Mouse (Mus musculus) liver, embryonic 16.5 days (tissue): Measurements from ENCODE around the gene Olfr157. TPM values are rescaled to one million over a fixed set of nuclear protein-coding genes. Genes with fewer than 3 reads are reported as not detected.

Experiments used
- ATAC-seq: fragments of 200-750 bp; cut with Nextera tagmentation; 2 replicates; pipeline ENCODE4 v1.8.0; 2017; ENCODE audit warnings: low read depth, mild to moderate bottlenecking, moderate number of reproducible peaks, moderate library complexity
- H3K27ac ChIP-seq: fragments of 300-500 bp; sonication (generic); 2 replicates; pipeline ENCODE4 v1.5.1; 2014; ENCODE audit warnings: mild to moderate bottlenecking, low read length
- H3K27me3 ChIP-seq: fragments of 300-500 bp; sonication (generic); 2 replicates; pipeline ENCODE4 v1.6.1; 2014; ENCODE audit warnings: low read depth, low read length, mixed read lengths; ENCODE audit not compliant: control insufficient read depth, insufficient read depth
- H3K36me3 ChIP-seq: fragments of 300-500 bp; sonication (generic); 2 replicates; pipeline ENCODE4 v1.6.1; 2014; ENCODE audit warnings: mild to moderate bottlenecking; ENCODE audit not compliant: control insufficient read depth, insufficient read depth
- H3K4me1 ChIP-seq: fragments of 300-500 bp; sonication (generic); 2 replicates; pipeline ENCODE4 v1.6.1; 2014; ENCODE audit warnings: low read depth, low read length, mixed read lengths; ENCODE audit not compliant: control insufficient read depth
- H3K4me2 ChIP-seq: fragments of 300-500 bp; sonication (generic); 2 replicates; pipeline ENCODE4 v1.6.1; 2014; ENCODE audit warnings: low read depth, low read length, mixed read lengths
- H3K4me3 ChIP-seq: fragments of 300-500 bp; sonication (generic); 2 replicates; pipeline ENCODE4 v1.5.1; 2014; ENCODE audit warnings: low read depth, mild to moderate bottlenecking, low read length
- H3K9ac ChIP-seq: fragments of 300-500 bp; sonication (generic); 2 replicates; pipeline ENCODE4 v1.6.1; 2014; ENCODE audit warnings: low read depth, low read length
- H3K9me3 ChIP-seq: fragments of 300-500 bp; sonication (generic); replicated peaks from 2 replicates; pipeline ENCODE4 v1.6.1; 2016; ENCODE audit warnings: low read length; ENCODE audit not compliant: control insufficient read depth
- WGBS: fragments of 180-500 bp; shearing (Covaris S2); extraction: QIAGEN DNeasy Blood & Tissue Kit; methylation state at CpG from one replicate; pipeline ENCODE4 v1.1.7; 2014; ENCODE audit not compliant: insufficient replicate concordance; 5-methylcytosine and 5-hydroxymethylcytosine counted together
- polyA plus RNA-seq: library from polyadenylated mRNA; unstranded; fragments of >200 nt; fragmentation: Nextera tagmentation; extraction: Ambion mirVana; gene quantifications from 2 replicates; pipeline ENCODE4 v1.2.1, GENCODE M21; 2015

Gene Olfr157
- polyA plus RNA-seq, 1 experiment from 2014 or later = not detected

DNA sequence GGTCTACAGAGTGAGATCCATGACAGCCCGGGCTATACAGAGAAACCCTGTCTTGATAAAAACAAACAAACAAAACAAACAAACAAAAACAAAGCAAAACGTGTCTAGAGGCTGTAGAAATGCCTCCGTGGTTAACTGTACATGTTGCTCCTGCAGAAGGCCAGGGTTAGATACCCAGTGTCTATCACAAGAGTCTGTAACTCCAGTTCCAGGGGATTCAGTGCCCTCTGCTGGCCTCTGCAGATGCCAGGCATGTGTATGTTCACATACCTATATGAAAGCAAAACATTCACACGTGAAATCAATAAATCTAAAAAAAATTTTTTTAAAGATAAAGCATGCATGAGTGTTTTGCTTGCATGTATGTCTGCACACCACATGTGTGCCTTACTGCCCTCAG is 23.3 kb upstream of the Olfr157 start:
- 42% methylated on average over 4 of the region's 4 CpGs for WGBS
- Histone ChIP-seq H3K9ac (no peak overlapping the region), H3K36me3 (no peaks in the 10 kb centered on the region), H3K27ac (no peak overlapping the region), H3K4me3 (no peak overlapping the region), H3K9me3 (no peaks in the 10 kb centered on the region), H3K4me1 (no peaks in the 10 kb centered on the region), H3K4me2 (no peak overlapping the region), H3K27me3 (no peaks in the 10 kb centered on the region)
- no peak for ATAC-seq

DNA sequence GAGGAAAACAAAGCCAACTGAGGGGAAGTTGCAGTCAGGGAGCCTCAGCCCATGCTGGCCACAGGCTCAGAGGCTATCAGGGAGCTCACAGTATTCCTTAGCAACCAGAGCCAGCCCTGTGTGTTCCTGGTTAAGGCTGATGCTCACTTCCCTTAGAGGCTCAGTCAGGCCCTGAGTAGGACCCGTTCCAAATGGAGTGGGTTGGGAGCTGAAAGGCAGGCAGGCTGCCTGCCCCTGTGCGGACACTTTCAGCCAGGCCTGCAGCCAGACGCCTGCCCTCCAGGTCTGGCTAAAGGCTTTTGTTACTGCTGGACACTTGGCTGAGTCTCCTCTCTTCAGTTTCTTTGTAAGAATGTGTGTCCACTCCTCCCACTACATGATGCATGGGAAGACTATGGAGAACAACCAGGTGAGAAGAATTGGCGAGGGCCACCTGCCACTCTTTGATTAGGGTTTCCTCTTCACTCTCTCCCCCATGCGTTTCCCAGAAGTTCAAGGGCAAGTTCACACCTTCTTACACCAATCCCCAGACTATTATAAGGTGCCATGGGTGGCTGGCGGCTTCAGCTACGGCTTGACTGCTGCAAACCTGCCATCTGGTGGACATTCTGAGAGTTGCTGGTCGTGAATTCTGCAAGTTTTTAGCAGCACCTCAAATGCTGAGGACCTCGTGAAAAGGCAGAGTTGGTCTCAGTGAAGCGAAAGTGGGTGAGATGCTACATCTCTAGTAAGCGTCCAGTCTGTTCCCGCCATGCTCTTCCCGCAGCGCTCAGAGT is 20.9 kb upstream of the Olfr157 start:
- H3K27me3 ChIP-seq = no peaks in the 10 kb centered on the region
- 12% methylated on average over 14 of the region's 14 CpGs for WGBS
- no peak overlapping the region for H3K4me2 ChIP-seq
- H3K9me3 ChIP-seq = no peaks in the 10 kb centered on the region
- no peak overlapping the region for H3K9ac ChIP-seq
- ATAC-seq = no peak
- no peak overlapping the region for H3K27ac ChIP-seq
- no peaks in the 10 kb centered on the region for H3K36me3 ChIP-seq
- no peaks in the 10 kb centered on the region for H3K4me1 ChIP-seq
- H3K4me3 ChIP-seq = no peak overlapping the region

DNA sequence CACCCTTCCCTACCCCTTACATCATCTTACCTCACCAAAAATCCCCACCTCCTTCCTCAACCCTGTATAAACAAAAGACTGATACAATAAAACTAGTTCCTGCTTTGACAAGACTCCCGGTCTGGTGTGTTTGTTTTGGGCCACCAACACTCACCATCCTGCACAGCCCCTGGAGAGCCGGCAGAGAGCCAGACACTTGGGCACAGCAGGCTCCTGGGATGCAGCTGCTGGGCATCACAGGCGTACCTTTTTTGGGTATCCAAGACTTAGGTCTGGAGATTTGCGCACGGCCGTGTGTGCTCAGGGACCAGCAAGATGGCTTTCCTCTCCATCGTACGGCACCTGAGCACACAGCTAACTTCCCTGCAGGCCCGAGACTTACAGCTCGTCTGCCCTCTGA is 19.9 kb upstream of the Olfr157 start:
- Histone ChIP-seq H3K4me3 (no peak overlapping the region), H3K9me3 (no peaks in the 10 kb centered on the region), H3K9ac (no peak overlapping the region), H3K4me1 (no peaks in the 10 kb centered on the region), H3K27me3 (no peaks in the 10 kb centered on the region), H3K4me2 (no peak overlapping the region), H3K27ac (no peak overlapping the region), H3K36me3 (no peaks in the 10 kb centered on the region)
- ATAC-seq = no peak
- WGBS = 71% methylated on average over 10 of the region's 10 CpGs

DNA sequence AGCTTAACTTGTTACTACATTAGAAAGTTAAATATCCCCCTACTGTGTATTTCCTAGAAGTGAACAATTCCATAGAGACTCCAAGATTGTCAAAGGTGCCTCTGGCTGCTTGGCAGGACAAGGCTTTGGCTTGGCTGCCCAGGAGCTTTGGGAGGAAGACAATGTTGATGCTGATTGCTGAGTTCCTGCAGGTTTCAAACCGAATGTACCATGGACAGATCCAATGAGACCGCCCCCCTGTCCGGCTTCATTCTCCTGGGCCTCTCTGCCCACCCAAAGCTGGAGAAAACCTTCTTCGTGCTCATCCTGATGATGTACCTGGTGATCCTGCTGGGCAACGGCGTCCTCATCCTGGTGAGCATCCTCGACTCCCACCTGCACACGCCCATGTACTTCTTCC is 14.1 kb upstream of the Olfr157 start:
- 55% methylated on average over 8 of the region's 8 CpGs for WGBS
- no peak overlapping the region for H3K27ac ChIP-seq
- no peak for ATAC-seq
- H3K36me3 ChIP-seq = no peaks in the 10 kb centered on the region
- no peak overlapping the region for H3K4me3 ChIP-seq
- H3K4me1 ChIP-seq = no peaks in the 10 kb centered on the region
- H3K9ac ChIP-seq = no peak overlapping the region
- no peaks in the 10 kb centered on the region for H3K27me3 ChIP-seq
- no peaks in the 10 kb centered on the region for H3K9me3 ChIP-seq
- no peak overlapping the region for H3K4me2 ChIP-seq

GRCm38 (mm10) chr4:43851265-43851664 is 11.3 kb upstream of the Olfr157 start, which contains the start of gene Olfr155:
Gene Olfr155, plus strand, starts transcription at chr4:43851565.
- Histone ChIP-seq H3K4me3 (no peak within 1 kb of the TSS), H3K27me3 (no peaks in the 10 kb centered on the region), H3K36me3 (no peaks in the 10 kb centered on the region), H3K4me1 (no peaks in the 10 kb centered on the region), H3K9ac (no peak within 1 kb of the TSS), H3K4me2 (no peak within 1 kb of the TSS), H3K27ac (no peak within 1 kb of the TSS), H3K9me3 (no peaks in the 10 kb centered on the region)
- WGBS = 63% methylated on average over 6 of the region's 6 CpGs
- ATAC-seq = no peak

- ATAC-seq = no peak
- 47% methylated on average over 3 of the region's 3 CpGs for WGBS
Measured at GRCm38 (mm10) chr4:43838326-43838725, 1.7 kb downstream of the Olfr157 start.

DNA sequence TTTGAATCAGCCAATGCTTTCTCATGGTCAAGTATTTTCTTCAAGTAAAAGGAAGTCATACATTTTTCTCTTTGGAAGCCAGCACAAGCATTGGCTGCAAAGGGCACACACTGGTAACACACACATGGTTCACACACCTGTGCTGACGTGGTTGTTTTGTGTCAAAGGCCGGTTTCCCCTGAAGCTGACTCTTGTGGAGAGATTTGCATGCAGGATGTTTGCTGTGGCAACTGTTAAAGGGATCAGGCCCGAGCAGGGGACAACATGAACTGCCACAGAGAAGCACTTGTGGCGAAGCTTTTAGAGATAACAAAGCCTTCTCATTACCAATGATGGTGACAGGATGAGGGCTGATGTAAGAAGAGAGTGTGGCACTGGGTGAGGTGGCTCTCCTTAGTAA is 5.3 kb downstream of the Olfr157 start:
- WGBS = 22% methylated on average over 4 of the region's 4 CpGs
- Histone ChIP-seq H3K36me3 (no peaks in the 10 kb centered on the region), H3K4me3 (no peak overlapping the region), H3K4me2 (no peak overlapping the region), H3K4me1 (no peaks in the 10 kb centered on the region), H3K9me3 (no peaks in the 10 kb centered on the region), H3K27me3 (no peaks in the 10 kb centered on the region), H3K9ac (no peak overlapping the region), H3K27ac (no peak overlapping the region)
- no peak for ATAC-seq

More at GRCm38 (mm10) chr4:43838326-43838725, 1.7 kb downstream of the Olfr157 start:
- H3K27ac ChIP-seq = no peak overlapping the region
- H3K4me3 ChIP-seq = no peak overlapping the region
- no peaks in the 10 kb centered on the region for H3K27me3 ChIP-seq
- H3K4me2 ChIP-seq = no peak overlapping the region
- no peaks in the 10 kb centered on the region for H3K4me1 ChIP-seq
- no peaks in the 10 kb centered on the region for H3K9me3 ChIP-seq
- H3K9ac ChIP-seq = no peak overlapping the region
- no peaks in the 10 kb centered on the region for H3K36me3 ChIP-seq

- H3K36me3 ChIP-seq = no peaks in the 10 kb centered on the region
- no peak overlapping the region for H3K4me3 ChIP-seq
- H3K4me1 ChIP-seq = no peaks in the 10 kb centered on the region
- H3K27me3 ChIP-seq = no peaks in the 10 kb centered on the region
- 55% methylated on average over 5 of the region's 5 CpGs for WGBS
- no peak overlapping the region for H3K27ac ChIP-seq
- no peak overlapping the region for H3K9ac ChIP-seq
- H3K9me3 ChIP-seq = no peaks in the 10 kb centered on the region
- ATAC-seq = no peak
- no peak overlapping the region for H3K4me2 ChIP-seq
Measured at GRCm38 (mm10) chr4:43833752-43834151, 6.2 kb downstream of the Olfr157 start.

DNA sequence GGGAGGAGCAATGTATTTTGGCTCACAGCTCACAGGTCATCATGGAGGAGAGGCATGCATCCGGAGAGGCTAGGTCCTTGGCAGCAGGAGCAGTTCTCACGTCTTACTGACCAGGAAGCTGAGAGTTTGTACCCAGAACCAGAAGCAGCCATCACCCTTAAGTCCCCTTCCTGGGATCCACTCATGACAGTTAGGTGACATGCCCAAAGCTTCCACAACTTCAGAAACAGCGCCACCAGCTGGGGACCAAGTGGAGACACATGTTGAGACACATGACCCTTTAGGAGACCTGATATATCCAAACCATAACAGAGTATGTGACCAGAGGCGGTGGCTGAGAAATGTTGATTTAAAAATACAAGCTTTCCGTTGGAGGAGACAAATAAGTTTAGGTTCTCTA is 8.0 kb downstream of the Olfr157 start:
- no peaks in the 10 kb centered on the region for H3K27me3 ChIP-seq
- H3K4me2 ChIP-seq = no peak overlapping the region
- no peak overlapping the region for H3K4me3 ChIP-seq
- H3K9ac ChIP-seq = no peak overlapping the region
- no peaks in the 10 kb centered on the region for H3K36me3 ChIP-seq
- no peak overlapping the region for H3K27ac ChIP-seq
- H3K4me1 ChIP-seq = no peaks in the 10 kb centered on the region
- no peaks in the 10 kb centered on the region for H3K9me3 ChIP-seq
- WGBS = 51% methylated on average over 5 of the region's 5 CpGs
- ATAC-seq = no peak
